Mouse (Mus musculus) cortical plate, adult 2 months (tissue): ENCODE measurements at regions not wholly inside any gene's neighbourhood (a gene's known extent, or its start where the extent isn't known, plus 50 kb on each side); places are given as distances from the start of the nearest gene placed in this dataset.

ENCODE experiments used
- CTCF ChIP-seq: fragments of 200-500 bp; IDR thresholded peaks from 2 replicates; pipeline ENCODE4 v1.5.1; 2011; ENCODE audit warnings: mild to moderate bottlenecking, control low read depth, low read length; ENCODE audit not compliant: insufficient read depth; ENCODE audit errors: extremely low read depth
- POLR2A ChIP-seq: fragments of 200-500 bp; IDR thresholded peaks from 2 replicates; pipeline ENCODE4 v1.6.1; 2011; ENCODE audit warnings: mild to moderate bottlenecking, low read length, control low read depth; ENCODE audit not compliant: insufficient read depth; ENCODE audit errors: extremely low read depth

- TF ChIP-seq CTCF (no peak), POLR2A (no peak)
Observed at GRCm38 (mm10) chr6:31665671-31666486, 102.1 kb upstream of the Podxl start.
